Mouse (Mus musculus) gastrocnemius, adult 18-20 months (tissue): ENCODE results near the gene Ulk2. TPM values are rescaled to one million over a fixed set of nuclear protein-coding genes. Genes with fewer than 3 reads are reported as not detected.
"Not testable (repeated sequence)": the region's sequence is repeated elsewhere in the genome, so short reads cannot be mapped to it uniquely, and the experiment has no call there.

Source experiments
- DNase-seq: peaks from one replicate; pipeline ENCODE4 v3.0.0; 2021; ENCODE audit warnings: low spot score
- long read RNA-seq, 2 experiments: library from polyadenylated mRNA; stranded (forward); transcript quantifications; one replicate each; pipeline ENCODE4 v2.0.0; 2021
- total RNA-seq, 2 experiments: library from RNA; stranded (reverse); gene quantifications; 2 replicates each; pipeline ENCODE4 v1.2.3; 2021

Ulk2 gene
- 10 to 100 TPM; 75.4 to 75.8 TPM for total RNA-seq
- long read RNA-seq, experiment 1, full-length matches to known transcripts: 46 of 83 reads
- long read RNA-seq, experiment 1, partial matches to known transcripts: 25 of 83 reads
- long read RNA-seq, experiment 1, other reads (novel, unspliced or antisense): 12 of 83 reads
- long read RNA-seq, experiment 2, full-length matches to known transcripts: 53 of 85 reads
- long read RNA-seq, experiment 2, partial matches to known transcripts: 15 of 85 reads
- long read RNA-seq, experiment 2, other reads (novel, unspliced or antisense): 17 of 85 reads

GRCm38 (mm10) chr11:61854988-61855411, at the start of gene Ulk2:
Gene Ulk2 (minus strand): TSS chr11:61855073.
- DNase-seq: peak; percentile 88

DNA sequence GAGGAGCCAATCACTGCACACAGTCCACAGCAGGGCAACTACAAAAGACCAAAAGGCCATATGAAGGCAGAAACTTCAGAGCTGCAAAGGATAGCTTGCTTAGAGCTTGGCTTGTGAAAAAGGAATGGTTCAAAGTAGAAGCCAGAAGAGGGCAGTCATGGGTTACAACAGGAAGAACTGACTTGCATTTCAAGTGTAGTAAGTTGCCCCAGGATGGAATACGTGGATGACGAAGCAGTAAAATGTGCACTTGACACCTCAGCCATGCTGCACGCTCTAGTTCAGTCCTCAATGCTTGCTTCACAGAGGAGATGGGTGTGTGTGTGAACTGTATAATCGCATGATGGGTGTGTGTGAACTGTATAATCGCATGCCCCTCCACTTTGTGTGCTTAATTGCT, 27.3 kb upstream of the Ulk2 start:
- DNase-seq: no peak

DNA sequence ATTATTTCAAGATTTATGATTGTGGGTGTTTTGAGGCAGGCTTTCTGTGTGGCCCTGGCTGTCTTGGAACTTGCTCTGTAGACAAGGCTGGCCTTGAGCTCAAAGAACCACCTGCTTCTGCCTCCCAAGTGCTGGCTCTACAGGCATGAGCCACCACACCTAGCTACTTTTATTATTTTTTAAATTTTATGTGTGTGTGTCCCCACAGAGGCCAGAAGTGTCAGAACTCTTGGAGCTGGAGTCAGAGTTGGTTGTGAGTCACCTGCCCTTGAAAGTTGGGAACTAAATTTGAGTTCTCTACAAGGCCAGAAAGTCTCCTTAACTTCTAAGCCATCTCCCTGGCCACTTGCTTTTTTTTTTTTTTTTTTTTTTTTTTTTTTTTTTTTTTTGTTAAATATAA, 25.0 kb upstream of the Ulk2 start:
- no peak for DNase-seq

GRCm38 (mm10) chr11:61871881-61872280, 17.0 kb upstream of the Ulk2 start:
- no peak for DNase-seq

DNA sequence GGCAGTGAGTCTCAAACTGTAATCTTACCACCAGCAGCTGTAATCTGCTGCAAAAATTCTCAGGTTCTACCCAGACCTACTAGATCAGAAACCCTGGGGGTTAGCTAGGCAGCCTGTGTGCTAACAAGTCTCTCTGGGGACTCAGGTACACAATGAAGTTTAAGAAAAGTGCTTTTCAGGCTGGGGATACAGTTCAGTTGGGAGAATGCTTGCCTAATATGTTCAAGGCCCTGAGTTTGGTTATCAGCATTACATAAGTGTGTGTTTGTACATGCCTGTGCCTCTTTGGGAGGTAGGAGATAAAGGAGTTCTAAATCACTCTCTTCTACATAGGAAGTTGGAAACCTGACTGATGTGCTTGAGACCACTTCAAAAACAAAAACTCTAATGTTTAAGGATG, 12.0 kb upstream of the Ulk2 start:
- no peak for DNase-seq

DNA sequence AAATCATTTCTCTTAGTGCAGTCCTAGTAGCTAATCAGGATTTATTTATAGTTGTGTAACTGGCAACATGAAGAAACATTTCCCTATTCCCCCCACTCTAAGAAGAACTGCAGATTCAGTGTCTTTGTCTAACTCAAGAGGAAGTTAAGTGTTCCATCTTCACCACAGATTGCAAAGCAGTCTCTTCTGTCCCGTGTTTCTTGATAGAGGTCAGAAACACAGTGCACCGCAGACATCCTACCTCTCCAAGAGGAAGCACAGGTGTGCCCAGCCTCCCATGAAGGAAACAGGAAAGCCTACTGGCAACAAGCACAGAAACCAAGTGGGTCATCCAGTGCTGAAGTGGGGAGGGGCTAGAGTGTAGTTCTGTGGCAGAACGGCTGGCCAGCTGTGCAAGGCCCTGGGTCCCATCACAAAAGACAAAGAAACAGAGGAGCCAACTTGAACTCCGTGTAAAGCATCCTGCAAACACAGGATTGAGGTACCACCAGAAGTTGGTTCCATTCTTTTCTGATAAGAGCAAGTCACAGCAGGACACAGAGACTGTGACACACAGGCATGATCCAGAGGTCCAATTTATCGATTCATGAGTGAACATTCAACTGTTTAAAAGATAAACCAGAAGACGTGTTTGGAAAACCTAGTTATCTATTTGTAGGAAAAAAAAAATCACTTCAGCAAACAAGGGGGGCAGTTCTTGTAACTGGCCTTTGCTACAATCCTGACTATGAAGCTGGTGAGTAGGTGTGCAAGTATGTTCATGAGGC, 7.1 kb upstream of the Ulk2 start:
- no peak for DNase-seq

DNA sequence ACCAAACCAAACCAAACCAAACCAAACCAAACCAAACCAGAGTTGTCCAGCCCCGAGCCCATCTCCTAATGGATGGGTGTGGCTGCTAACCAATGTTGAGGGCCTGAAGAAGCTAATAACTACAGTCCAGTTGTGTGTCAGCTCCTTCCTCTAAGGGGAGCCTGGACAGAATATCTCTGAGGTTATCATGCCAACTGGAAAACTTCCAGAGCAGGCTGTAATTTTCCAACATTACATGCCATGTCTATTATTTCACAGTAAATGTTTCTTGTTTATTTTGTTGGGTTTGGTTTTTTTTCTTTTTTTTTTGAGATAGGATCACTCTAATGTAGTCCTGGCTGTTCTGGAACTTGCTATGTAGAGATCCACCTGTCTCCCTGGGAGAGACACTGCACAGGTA, 4.4 kb upstream of the Ulk2 start:
- DNase-seq: no peak

DNA sequence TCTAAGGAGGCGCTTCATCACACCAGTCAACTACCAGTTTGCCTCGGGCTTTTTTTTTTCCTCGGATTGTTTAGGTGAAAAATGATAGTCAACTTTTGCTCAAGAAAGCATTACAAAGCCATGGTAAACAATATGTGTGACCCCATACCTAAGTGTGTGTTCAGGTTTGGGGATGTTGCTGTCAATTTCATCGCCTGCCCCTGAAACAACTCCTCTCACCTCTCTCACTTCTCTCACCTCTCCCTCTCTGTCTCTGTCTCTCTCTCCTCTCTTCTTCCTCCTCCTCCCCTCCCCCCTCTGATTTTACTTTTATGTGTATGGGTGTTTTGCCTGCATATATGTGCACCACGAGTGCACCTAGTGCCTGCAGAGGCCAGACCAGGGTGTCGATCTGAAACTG, 666 bp upstream of the Ulk2 start:
- DNase-seq: no peak

GRCm38 (mm10) chr11:61854211-61854987, 474 bp downstream of the Ulk2 start:
- DNase-seq: peak; percentile 83

DNA sequence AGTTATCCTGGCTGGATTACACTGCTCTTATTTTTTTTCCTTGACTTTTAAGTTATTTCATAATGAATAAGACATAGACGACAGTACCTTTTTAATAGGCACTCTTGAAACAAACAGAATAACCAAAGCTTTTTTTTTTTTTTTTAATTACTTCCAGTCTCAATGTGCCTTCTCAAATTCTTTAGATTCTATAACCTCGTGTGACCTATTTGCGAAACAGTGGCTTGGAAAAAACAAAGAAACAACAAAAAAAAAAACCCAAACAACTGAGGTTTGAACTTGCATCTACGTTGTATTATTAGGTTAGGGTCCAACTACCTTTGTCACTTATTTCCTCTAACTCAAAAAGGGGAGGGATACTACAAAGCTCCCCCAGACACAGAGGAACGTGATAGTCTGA, 1.2 kb downstream of the Ulk2 start:
- no peak for DNase-seq

DNA sequence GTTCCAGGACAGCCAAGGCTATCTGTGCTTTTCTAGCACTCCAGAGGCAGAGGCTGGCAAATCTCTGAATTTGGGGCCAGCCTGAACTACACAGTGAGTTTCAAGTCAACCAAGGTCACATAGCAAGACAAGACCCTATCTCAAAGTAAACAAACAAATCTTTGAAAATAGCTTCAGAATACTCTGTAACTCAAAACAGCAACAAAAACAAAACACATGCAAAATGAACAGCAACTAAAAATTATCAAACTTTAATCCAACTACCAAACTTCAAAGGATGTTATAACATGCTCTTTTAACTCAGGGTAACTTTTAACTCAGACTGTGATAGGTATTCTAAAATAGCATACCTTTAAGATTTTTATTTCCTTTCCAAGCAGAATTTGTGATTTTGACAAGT, 2.0 kb downstream of the Ulk2 start:
- no peak for DNase-seq

DNA sequence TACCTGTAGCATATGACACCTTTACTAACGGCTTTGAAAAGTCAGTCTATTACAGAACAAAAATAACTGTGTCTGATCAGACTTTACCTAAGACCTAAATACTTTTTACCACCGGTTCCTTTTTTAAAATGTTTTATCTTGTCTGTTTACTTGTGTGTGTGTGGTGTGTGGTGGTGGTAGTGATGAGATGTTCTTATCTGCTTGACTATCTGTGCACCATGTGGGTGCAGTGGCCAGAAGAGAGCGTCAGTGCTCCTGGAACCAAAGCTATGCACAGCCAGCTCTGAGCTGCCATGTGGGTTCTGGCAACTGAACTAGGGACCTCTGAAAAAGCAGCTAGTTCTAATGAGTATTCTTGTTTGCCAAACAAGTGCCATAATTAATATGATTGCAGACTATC, 3.7 kb downstream of the Ulk2 start:
- no peak for DNase-seq

DNA sequence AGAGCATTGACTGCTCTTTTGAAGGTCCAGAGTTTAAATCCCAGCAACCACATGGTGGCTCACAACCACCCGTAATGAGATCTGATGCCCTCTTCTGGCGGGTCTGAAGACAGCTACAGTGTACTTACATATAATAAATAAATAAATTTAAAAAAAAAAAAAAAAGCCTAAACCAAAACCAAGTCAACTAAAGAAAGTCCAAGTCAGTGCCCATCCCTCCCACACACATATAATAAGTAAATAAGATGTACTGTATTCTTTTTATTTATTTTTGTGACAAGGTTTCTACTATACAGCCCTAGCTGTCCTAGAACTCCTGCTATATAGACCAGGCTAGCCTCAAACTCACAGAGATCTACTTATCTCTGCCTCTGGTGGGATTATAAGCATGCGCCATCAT, 14.2 kb downstream of the Ulk2 start:
- not testable (repeated sequence) for DNase-seq

DNA sequence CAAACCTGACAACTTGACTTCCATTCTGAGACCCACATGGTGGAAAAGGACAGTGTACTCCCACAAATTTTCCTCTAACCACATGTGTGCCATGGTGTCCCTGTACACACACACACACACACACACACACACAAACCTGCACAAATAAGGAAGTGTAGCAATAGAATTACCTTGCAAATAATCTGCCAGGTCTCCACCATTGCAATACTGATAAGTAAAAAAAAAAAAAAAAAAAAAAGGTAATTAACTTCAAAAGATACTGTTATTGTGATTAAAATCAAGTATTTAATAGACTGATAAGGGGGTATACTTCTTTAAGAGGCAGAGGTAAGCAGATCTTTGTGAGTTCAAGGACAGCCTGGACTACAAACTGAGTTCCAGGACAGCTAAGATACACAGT, 14.9 kb downstream of the Ulk2 start:
- DNase-seq: no peak

GRCm38 (mm10) chr11:61839182-61839581, 15.7 kb downstream of the Ulk2 start:
- DNase-seq: no peak

DNA sequence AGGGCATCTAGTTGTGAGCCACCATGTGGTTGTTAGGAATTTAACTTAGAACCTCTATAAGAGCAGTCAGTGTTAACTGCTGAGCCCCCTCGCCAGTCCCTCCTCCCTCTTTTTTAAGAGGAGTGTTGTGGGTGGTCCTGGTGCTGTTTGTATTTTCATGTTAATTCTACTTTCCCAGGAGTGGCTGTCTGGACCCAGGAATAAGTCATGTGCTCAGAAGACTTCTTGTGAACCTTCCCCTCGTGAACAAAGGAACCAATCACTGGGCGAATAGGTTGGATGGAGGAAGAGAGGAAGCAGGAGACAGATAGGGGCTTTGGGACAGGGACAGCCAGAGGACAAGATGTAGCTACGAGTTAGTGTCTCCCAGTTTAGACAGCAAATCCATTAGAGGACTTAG, 45.1 kb downstream of the Ulk2 start:
- DNase-seq: no peak

- DNase-seq: no peak
Observed at GRCm38 (mm10) chr11:61808551-61809117, 46.2 kb downstream of the Ulk2 start.

DNA sequence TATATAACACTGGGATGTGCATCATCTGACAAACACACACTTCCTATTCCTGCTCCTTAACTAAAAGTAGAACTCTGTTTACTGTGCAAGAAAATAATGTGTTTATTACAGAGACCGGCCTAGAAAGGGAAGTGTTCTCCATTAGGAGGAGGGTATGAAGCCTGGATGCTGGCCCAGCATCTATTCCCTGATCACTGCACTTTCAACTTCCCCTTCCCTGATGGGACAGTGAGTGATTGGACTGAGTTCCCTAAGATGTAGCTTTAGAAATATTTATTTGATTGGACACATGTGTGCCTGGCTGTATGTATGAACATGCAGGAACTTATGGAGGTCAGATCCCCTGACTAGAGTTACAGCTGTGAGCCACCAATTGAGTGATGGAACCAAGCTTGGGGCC, 61.4 kb downstream of the Ulk2 start:
- no peak for DNase-seq

DNA sequence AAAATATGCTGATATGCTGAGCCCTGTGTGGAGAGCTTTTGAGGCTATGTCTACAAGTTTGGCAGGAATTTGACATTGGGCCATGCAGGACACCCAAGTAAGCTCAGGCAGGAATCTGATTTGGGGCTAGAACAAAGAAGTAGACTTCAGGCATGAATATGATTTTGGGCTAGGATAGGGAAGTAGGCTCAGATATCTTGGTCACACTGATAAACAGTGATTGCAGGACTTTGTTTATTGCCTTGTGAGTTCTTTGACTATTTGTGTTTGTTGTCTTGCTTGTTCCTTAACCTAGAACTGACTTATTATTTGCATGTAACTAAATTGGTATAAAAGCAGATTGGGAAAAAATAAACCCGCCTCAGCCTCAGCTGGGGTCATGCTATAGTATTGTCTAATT, 66.3 kb downstream of the Ulk2 start:
- DNase-seq: no peak

DNA sequence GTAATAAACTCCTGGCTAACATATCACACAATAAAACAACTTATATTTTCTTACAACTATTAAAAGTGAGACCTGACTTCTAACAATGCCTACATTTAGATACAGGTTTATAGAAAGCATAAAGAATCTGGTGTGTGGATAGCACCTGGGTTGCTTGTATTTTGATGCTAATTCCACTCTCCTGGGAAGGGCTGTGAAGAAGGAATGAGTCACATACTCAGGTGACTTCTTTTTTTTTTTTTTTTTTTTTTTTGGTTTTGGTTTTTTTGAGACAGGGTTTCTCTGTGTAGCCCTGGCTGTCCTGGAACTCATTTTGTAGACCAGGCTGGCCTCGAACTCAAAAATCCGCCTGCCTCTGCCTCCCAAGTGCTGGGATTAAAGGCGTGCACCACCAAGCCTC, 72.3 kb downstream of the Ulk2 start:
- DNase-seq: not testable (repeated sequence)

GRCm38 (mm10) chr11:61774551-61775149, 80.2 kb downstream of the Ulk2 start:
- no peak for DNase-seq
